Mouse (Mus musculus): ENCODE results near the gene Sema4a.

GRCm38 (mm10) chr3:88410645-88411031, 50.3 kb downstream of the Sema4a start:
- TF ChIP-seq CTCF (IDR thresholded peaks at IDR 0.05; ENCODE audit: low read depth) (no peak), EP300 (optimal IDR thresholded peaks at IDR 0.05) (no peak)
